Mouse (Mus musculus): ENCODE results near the gene Sel1l3. TPM values are rescaled to one million over a fixed set of nuclear protein-coding genes. Genes with fewer than 3 reads are reported as not detected.

The Sel1l3 gene
- polyA plus RNA-seq, 1 experiment, result 2.4 TPM

GRCm38 (mm10) chr5:53105716-53106115 is 108.0 kb downstream of the Sel1l3 start:
- WGBS, result 83% methylated on average over 8 of the region's 8 CpGs
- Histone ChIP-seq H3K27me3 (ENCODE audit: control insufficient read depth, insufficient read depth, low read length) (no peaks in the 10 kb centered on the region), H3K4me1 (replicated peaks; ENCODE audit: control insufficient read depth, insufficient read depth, low read length) (no peaks in the 10 kb centered on the region), H3K4me3 (ENCODE audit: control insufficient read depth, insufficient read depth, low read length) (no peak overlapping the region), H3K36me3 (ENCODE audit: control insufficient read depth, insufficient read depth, low read length) (no peaks in the 10 kb centered on the region), H3K27ac (ENCODE audit: control insufficient read depth, insufficient read depth, low read length) (no peak overlapping the region)
- TF ChIP-seq CTCF (IDR thresholded peaks at IDR 0.05; ENCODE audit: borderline replicate concordance, control insufficient read depth, extremely low read depth, insufficient read depth, low read length, poor library complexity) (no peak), POLR2A (IDR thresholded peaks at IDR 0.05; ENCODE audit: control insufficient read depth, extremely low read depth, insufficient read depth, low read length, poor library complexity) (no peak)
- DNase-seq, result no peak

GRCm38 (mm10) chr5:53104177-53104855 is 109.4 kb downstream of the Sel1l3 start:
- H3K4me1 ChIP-seq (replicated peaks; ENCODE audit: control insufficient read depth, insufficient read depth, low read length), result no peaks in the 10 kb centered on the region
- no peak for DNase-seq
- H3K27me3 ChIP-seq (ENCODE audit: control insufficient read depth, insufficient read depth, low read length), result no peaks in the 10 kb centered on the region
- H3K27ac ChIP-seq (ENCODE audit: control insufficient read depth, insufficient read depth, low read length), result no peak overlapping the region
- H3K36me3 ChIP-seq (ENCODE audit: control insufficient read depth, insufficient read depth, low read length), result no peaks in the 10 kb centered on the region
- TF ChIP-seq POLR2A (IDR thresholded peaks at IDR 0.05; ENCODE audit: control insufficient read depth, extremely low read depth, insufficient read depth, low read length, poor library complexity) (no peak), CTCF (IDR thresholded peaks at IDR 0.05; ENCODE audit: borderline replicate concordance, control insufficient read depth, extremely low read depth, insufficient read depth, low read length, poor library complexity) (no peak)
- H3K4me3 ChIP-seq (ENCODE audit: control insufficient read depth, insufficient read depth, low read length), result no peak overlapping the region
- WGBS, result 91% methylated on average over 13 of the region's 13 CpGs

DNA sequence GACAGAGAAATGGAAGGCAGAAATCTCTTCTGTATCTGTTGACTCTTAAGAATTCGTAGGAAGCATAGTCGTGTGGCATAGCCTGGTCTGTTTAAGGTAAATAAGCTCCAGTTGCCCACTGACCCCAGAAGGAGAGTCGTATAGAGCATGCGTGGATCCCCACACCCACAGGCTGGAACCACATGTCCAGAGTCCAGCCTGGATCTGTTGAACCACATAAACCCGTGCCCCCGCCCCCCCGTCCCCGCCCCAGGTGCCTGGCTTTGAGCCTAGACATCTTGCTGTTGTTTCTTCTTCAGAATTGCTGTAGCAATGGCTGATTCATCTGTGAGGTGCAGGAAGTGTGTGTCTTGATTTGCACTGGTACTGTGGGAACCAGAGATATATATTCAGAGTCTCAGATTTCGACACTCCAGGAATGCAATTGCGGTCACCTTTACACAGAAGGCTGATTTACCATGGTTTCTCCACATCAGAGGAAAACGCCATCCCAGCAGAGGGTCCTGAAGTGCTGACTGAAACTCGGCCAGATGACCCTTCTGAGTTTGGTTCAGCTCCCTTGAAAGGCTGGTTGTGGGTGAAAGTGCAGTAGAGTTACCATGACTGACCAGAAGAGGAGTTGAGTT is 111.8 kb downstream of the Sel1l3 start:
- no peak for TF ChIP-seq POLR2A (IDR thresholded peaks at IDR 0.05; ENCODE audit: control insufficient read depth, extremely low read depth, insufficient read depth, low read length, poor library complexity)
- 85% methylated on average over 12 of the region's 12 CpGs for WGBS
- no peak for DNase-seq
- Histone ChIP-seq H3K27me3 (ENCODE audit: control insufficient read depth, insufficient read depth, low read length) (no peaks in the 10 kb centered on the region), H3K27ac (ENCODE audit: control insufficient read depth, insufficient read depth, low read length) (no peak overlapping the region), H3K4me3 (ENCODE audit: control insufficient read depth, insufficient read depth, low read length) (no peak overlapping the region), H3K4me1 (replicated peaks; ENCODE audit: control insufficient read depth, insufficient read depth, low read length) (no peaks in the 10 kb centered on the region), H3K36me3 (ENCODE audit: control insufficient read depth, insufficient read depth, low read length) (no peaks in the 10 kb centered on the region)

GRCm38 (mm10) chr5:53091331-53091730 is 122.4 kb downstream of the Sel1l3 start:
- TF ChIP-seq CTCF (IDR thresholded peaks at IDR 0.05; ENCODE audit: borderline replicate concordance, control insufficient read depth, extremely low read depth, insufficient read depth, low read length, poor library complexity) (no peak), POLR2A (IDR thresholded peaks at IDR 0.05; ENCODE audit: control insufficient read depth, extremely low read depth, insufficient read depth, low read length, poor library complexity) (no peak)
- WGBS, result 87% methylated on average over 3 of the region's 3 CpGs
- no peak for DNase-seq
- Histone ChIP-seq H3K36me3 (ENCODE audit: control insufficient read depth, insufficient read depth, low read length) (no peaks in the 10 kb centered on the region), H3K4me3 (ENCODE audit: control insufficient read depth, insufficient read depth, low read length) (no peak overlapping the region), H3K27ac (ENCODE audit: control insufficient read depth, insufficient read depth, low read length) (no peak overlapping the region), H3K4me1 (replicated peaks; ENCODE audit: control insufficient read depth, insufficient read depth, low read length) (no peaks in the 10 kb centered on the region), H3K27me3 (ENCODE audit: control insufficient read depth, insufficient read depth, low read length) (no peaks in the 10 kb centered on the region)

DNA sequence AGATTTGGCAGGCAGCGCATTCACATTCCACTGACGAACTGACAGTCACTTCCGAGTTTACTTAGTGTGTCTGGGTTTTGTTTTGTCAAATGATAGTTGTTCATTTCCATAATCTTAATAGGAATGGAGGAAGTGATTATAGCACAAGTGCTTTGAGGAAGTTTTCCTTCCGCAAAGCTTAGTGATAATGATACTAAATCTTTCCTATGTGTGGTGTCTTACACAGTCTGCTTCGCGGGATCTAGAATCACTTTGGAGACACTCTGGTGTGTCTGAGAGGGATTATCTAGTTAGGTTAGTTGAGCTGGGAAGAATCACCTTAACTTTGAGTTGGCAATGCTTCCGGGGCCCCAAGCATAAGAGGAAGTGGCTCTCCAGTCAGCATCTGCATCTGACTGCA is 126.3 kb downstream of the Sel1l3 start:
- WGBS, result 77% methylated on average over 7 of the region's 7 CpGs
- TF ChIP-seq CTCF (IDR thresholded peaks at IDR 0.05; ENCODE audit: borderline replicate concordance, control insufficient read depth, extremely low read depth, insufficient read depth, low read length, poor library complexity) (no peak), POLR2A (IDR thresholded peaks at IDR 0.05; ENCODE audit: control insufficient read depth, extremely low read depth, insufficient read depth, low read length, poor library complexity) (no peak)

GRCm38 (mm10) chr5:53078453-53078852 is 135.3 kb downstream of the Sel1l3 start:
- no peak for TF ChIP-seq POLR2A (IDR thresholded peaks at IDR 0.05; ENCODE audit: control insufficient read depth, extremely low read depth, insufficient read depth, low read length, poor library complexity)
- TF ChIP-seq CTCF (IDR thresholded peaks at IDR 0.05; ENCODE audit: borderline replicate concordance, control insufficient read depth, extremely low read depth, insufficient read depth, low read length, poor library complexity), result no peak
- H3K36me3 ChIP-seq (ENCODE audit: control insufficient read depth, insufficient read depth, low read length), result no peaks in the 10 kb centered on the region
- no peak overlapping the region for H3K27ac ChIP-seq (ENCODE audit: control insufficient read depth, insufficient read depth, low read length)
- no peak overlapping the region for H3K4me3 ChIP-seq (ENCODE audit: control insufficient read depth, insufficient read depth, low read length)
- no peaks in the 10 kb centered on the region for H3K4me1 ChIP-seq (replicated peaks; ENCODE audit: control insufficient read depth, insufficient read depth, low read length)
- DNase-seq, result no peak
- no peaks in the 10 kb centered on the region for H3K27me3 ChIP-seq (ENCODE audit: control insufficient read depth, insufficient read depth, low read length)
- WGBS, result 75% methylated on average over 4 of the region's 4 CpGs

More for the DNA sequence above, 126.3 kb downstream of the Sel1l3 start:
- Histone ChIP-seq H3K4me1 (replicated peaks; ENCODE audit: control insufficient read depth, insufficient read depth, low read length) (no peaks in the 10 kb centered on the region), H3K36me3 (ENCODE audit: control insufficient read depth, insufficient read depth, low read length) (no peaks in the 10 kb centered on the region), H3K27me3 (ENCODE audit: control insufficient read depth, insufficient read depth, low read length) (no peaks in the 10 kb centered on the region), H3K4me3 (ENCODE audit: control insufficient read depth, insufficient read depth, low read length) (no peak overlapping the region), H3K27ac (ENCODE audit: control insufficient read depth, insufficient read depth, low read length) (no peak overlapping the region)
- DNase-seq, result no peak

Measured in thymus, adult 2 months (tissue).